Mouse (Mus musculus): ENCODE data around the gene Mcm3ap.

GRCm38 (mm10) chr10:76468203-76469162 lies at the start of gene Mcm3ap, which contains the start of gene Ybey:
- TF ChIP-seq CTCF (IDR thresholded peaks at IDR 0.05) (peak; percentile 75), POLR2A (IDR thresholded peaks at IDR 0.05; ENCODE audit: insufficient read depth, low read depth, low read length) (peak; percentile 80), EP300 (IDR thresholded peaks at IDR 0.05; ENCODE audit: insufficient read depth, low read depth, low read length) (0 out of 2 replicates have a peak, but pooled peaks have one; percentile 26)

Data from heart, adult 2 months (tissue).